ENCODE assay signal across 17 mouse cellular contexts in the genomic region with DNA sequence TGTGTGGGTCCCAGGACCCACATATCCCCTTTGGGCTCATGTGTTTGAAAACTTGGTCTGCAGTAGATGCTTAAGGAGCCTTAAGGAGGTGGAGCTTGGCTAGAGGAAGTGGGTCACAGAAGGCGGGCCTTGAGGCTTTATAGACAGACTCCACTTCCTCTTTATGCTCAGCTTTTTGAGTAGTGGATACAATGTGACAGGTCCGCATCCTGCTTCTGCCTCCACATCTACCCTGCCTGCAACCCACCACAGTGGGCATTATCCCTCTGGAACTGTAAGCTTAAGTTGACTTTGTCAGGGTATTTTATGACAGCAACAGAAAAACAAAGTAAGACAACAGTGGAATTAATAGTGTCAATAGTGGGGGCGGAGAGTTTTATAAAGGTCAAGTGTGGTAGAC. TPM values are rescaled to one million over a fixed set of nuclear protein-coding genes. Genes with fewer than 3 reads are reported as not detected.
DNase-seq lines count a peak whose midpoint lies in the region; ATAC-seq lines count a peak whose summit lies in the region.
"Had no signal": no experiment of that assay in that cellular context is flagged by ENCODE, and none has a peak within 500 bp of the region (broad histone marks: within the 10 kb centered on the region; RNA-seq: fewer than 3 reads in every experiment).

No protein-coding gene starts in this region.

- H3K9me3 ChIP-seq in forebrain, embryonic 14.5 days (replicated peaks; ENCODE audit: control insufficient read depth, low read length), result no peaks in the 10 kb centered on the region
- H3K9me3 ChIP-seq: hindbrain, embryonic 10.5 days had no signal

- no peak overlapping the region for H3K4me2 ChIP-seq in forebrain, embryonic 14.5 days (ENCODE audit: low read length)

- ATAC-seq in megakaryocyte, adult 5-6 weeks (ENCODE audit: poor library complexity, severe bottlenecking), result peak; percentile 84
- ATAC-seq in forebrain, embryonic 14.5 days, result no peak

- H3K4me3 ChIP-seq in forebrain, embryonic 14.5 days (ENCODE audit: low read depth, low read length), result no peak overlapping the region
- H3K4me3 ChIP-seq: hindbrain, embryonic 10.5 days had no signal

- H3K4me1 ChIP-seq in forebrain, embryonic 14.5 days (ENCODE audit: control insufficient read depth, insufficient read depth, low read length), result peaks cover 3% of the 10 kb centered on the region; the same call in 1 of the 2 replicates

- H3K36me3 ChIP-seq in forebrain, embryonic 14.5 days (ENCODE audit: control insufficient read depth, insufficient read depth, low read length), result no peaks in the 10 kb centered on the region
- H3K36me3 ChIP-seq: hindbrain, embryonic 10.5 days had no signal

- no peak overlapping the region for H3K27ac ChIP-seq in forebrain, embryonic 14.5 days (ENCODE audit: low read depth, low read length)
- H3K27ac ChIP-seq: hindbrain, embryonic 10.5 days had no signal

- 87% methylated on average over 3 of the region's 3 CpGs for WGBS in forebrain, embryonic 14.5 days

- H3K27me3 ChIP-seq in forebrain, embryonic 14.5 days (replicated peaks; ENCODE audit: control insufficient read depth, insufficient read depth, low read length), result no peaks in the 10 kb centered on the region

- no peak overlapping the region for H3K9ac ChIP-seq in forebrain, embryonic 14.5 days (ENCODE audit: low read length)

- peak; percentile 62 for DNase-seq in lung, postnatal 36 days
- no peak for DNase-seq in lung, adult 18-20 months
- DNase-seq in R1 (ENCODE audit: low read depth, low spot score), result peak; percentile 64
- peak; percentile 23 to 48 for DNase-seq in thymus, postnatal 36 days
- DNase-seq in right cerebral cortex, postnatal 36 days (ENCODE audit: low spot score in 2 of 2), result no peak
- DNase-seq in forebrain, embryonic 14.5 days (ENCODE audit: low spot score), result no peak
- no peak for DNase-seq in c-Kit-positive CD71-positive TER-119-positive erythroid progenitor cells, embryonic 14.5 days (ENCODE audit: low spot score)
- DNase-seq: adrenal gland, postnatal 10 days; cerebellum, adult 9-11 months; kidney, adult 8-10 months had no signal

RNA-seq across cellular contexts. Expression of gene Psmg3, which starts 4.0 kb away (rescaled TPM):
- 17.6 and 18.3 TPM in 2 replicates for total RNA-seq in megakaryocyte, adult 5-6 weeks (2015)
- total RNA-seq in megakaryocyte, adult 5-6 weeks (2017), result 15.2 and 15.6 TPM in 2 replicates
- polyA plus RNA-seq in forebrain, embryonic 14.5 days (2014; fragmentation: Nextera tagmentation; extraction: Ambion mirVana), result 86.4 and 86.7 TPM in 2 replicates

RNA-seq across cellular contexts. Expression of gene Gm26938, which starts 4.5 kb away (rescaled TPM):
- not detected in 2 replicates for total RNA-seq in megakaryocyte, adult 5-6 weeks (2015)
- total RNA-seq in megakaryocyte, adult 5-6 weeks (2017), result 0.18 TPM in 1 of 2 replicates, not detected in the other
- not detected in 2 replicates for polyA plus RNA-seq in forebrain, embryonic 14.5 days (2014; fragmentation: Nextera tagmentation; extraction: Ambion mirVana)
- total RNA-seq: adrenal gland, postnatal 10 days; ES-E14; heart, adult 18-20 months; left cerebral cortex, postnatal 14 days had no signal
- polyA plus RNA-seq: embryonic facial prominence, embryonic 14.5 days; hindbrain, embryonic 10.5 days; lung, embryonic 16.5 days had no signal

RNA-seq across cellular contexts. Expression of gene Tmem184a, which starts 11.0 kb away (rescaled TPM):
- not detected in 2 replicates for total RNA-seq in megakaryocyte, adult 5-6 weeks (2015)
- total RNA-seq in megakaryocyte, adult 5-6 weeks (2017), result not detected in 2 replicates
- polyA plus RNA-seq in forebrain, embryonic 14.5 days (2014; fragmentation: Nextera tagmentation; extraction: Ambion mirVana), result not detected in 2 replicates

RNA-seq across cellular contexts. Expression of gene Mafk, which starts 39.4 kb away (rescaled TPM):
- total RNA-seq in megakaryocyte, adult 5-6 weeks (2015), result 9.7 and 10.1 TPM in 2 replicates
- 18.2 and 20.9 TPM in 2 replicates for total RNA-seq in megakaryocyte, adult 5-6 weeks (2017)
- 7.5 and 11.7 TPM in 2 replicates for polyA plus RNA-seq in forebrain, embryonic 14.5 days (2014; fragmentation: Nextera tagmentation; extraction: Ambion mirVana)

RNA-seq across cellular contexts. Expression of gene Ints1, which starts 55.3 kb away (rescaled TPM):
- 25.5 and 41.7 TPM in 2 replicates for total RNA-seq in megakaryocyte, adult 5-6 weeks (2015)
- total RNA-seq in megakaryocyte, adult 5-6 weeks (2017), result 15.9 and 31.2 TPM in 2 replicates
- polyA plus RNA-seq in forebrain, embryonic 14.5 days (2014; fragmentation: Nextera tagmentation; extraction: Ambion mirVana), result 31.8 and 33.2 TPM in 2 replicates

Comparison
In these comparisons a context has a peak if more than half of its experiments do, and no peak if none do; other contexts are left out.
1. DNase-seq: peak in lung, postnatal 36 days (single experiment), R1 (single experiment) and thymus, postnatal 36 days (2 of 2); none in lung, adult 18-20 months (0 of 2), right cerebral cortex, postnatal 36 days (0 of 2), forebrain, embryonic 14.5 days (single experiment) and c-Kit-positive CD71-positive TER-119-positive erythroid progenitor cells, embryonic 14.5 days (single experiment).